Mouse (Mus musculus) lung, postnatal 10 days (tissue): ENCODE results near the gene Gal3st1.
"Not testable (repeated sequence)": the region's sequence is repeated elsewhere in the genome, so short reads cannot be mapped to it uniquely, and the experiment has no call there.

ENCODE experiments used
- DNase-seq: peaks from one replicate; pipeline ENCODE4 v3.0.0; 2021

Gal3st1 gene

DNA sequence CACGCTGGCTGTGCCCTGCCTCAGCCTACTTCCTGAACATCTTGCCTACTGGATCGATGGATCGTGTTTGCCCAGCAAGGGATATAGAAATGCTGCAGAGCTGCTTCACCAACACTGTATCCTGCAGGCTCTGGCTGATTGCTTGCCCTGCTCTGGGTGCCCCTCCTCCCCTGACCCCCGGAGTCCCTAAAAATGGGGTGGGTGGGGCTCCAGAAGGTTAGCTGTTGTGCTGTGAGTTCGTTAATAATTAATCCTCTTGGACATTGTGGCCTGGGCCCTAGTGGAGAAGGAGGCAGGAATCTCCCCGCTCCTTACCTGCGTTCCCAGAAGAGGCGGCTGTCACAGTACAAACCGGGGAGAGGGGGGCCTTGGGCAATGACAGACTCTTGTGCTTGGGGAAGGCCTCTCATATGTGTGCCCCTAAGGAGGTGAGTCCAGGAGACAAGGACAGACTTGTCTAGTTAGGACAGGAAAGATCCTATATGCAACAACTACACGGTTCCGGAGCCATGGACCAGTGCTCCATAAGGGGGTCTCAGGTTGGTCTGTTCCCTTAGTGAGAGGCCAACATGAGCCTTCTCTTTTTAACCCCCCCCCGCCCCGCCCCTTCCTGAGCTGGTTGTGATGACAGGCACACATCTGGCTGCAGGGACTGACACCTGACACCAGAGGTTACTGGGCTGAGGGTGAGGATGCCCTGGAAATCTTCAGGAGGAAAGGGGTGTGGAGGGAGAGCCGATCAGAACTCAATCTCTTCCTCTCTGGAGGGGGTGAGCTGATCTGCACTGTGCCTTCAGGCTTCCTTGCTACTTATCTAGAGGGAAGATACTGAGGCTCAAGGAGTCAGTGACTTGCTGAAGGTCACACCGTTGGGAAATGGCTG is 668 bp downstream of the Gal3st1 start:
- DNase-seq, result peak; percentile 32

DNA sequence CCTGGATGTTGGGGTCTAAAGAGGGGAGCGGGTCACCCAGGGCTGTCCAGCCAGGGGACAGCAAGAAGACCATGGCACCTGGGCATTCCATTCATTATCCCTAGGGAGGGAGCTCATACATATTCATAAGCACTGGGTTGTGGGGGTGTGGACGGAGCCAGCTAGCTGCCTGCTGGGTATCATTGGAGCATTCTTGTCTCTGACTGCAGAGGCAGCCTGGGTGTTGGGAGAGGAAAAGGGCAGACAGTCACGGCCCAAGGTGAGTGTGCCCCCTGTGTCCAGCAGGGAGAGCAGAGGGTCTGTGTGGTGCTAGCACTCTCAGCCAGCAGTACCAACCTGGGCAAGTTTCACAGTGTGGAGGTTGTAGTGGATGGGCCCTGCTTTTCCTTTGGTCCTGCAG is 6.3 kb downstream of the Gal3st1 start:
- DNase-seq, result no peak

DNA sequence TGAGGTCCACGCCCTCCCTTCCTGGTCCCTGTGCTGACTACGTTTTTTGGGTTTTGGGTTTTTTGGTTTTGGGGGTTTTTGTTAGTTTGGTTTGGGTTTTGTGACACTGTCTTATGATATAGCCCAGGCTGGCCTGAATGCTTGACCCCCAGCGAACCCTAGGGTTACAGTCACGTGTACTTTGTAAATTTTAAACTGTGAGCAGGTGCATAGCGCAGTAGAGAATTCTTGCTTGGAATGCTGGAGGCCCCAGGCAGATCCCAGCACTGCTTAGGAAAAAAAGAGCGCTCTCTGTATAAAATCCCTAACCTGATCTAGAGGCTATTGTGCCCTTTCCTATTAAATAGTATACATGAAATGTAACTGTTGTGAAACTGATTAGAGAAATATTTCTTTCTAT is 9.7 kb downstream of the Gal3st1 start:
- DNase-seq, result no peak

DNA sequence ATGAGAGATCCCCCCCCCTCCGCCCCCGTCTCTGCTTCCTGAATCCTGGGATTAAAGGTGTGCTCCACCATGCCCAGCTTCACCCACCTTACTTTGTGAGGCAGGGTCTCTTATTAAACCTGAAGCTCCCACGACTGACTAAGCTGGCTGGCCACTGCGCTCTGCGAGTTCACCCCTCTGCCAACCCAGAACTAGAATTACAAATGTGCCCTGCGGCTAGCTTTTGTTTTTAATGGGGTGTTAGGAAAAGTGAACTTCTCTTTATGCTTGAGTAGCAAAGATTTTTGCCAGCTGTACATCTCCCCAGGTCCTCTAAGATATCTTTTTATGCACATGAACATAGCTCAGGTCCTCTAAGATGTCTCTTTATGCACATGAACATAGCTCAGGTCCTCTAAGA is 10.5 kb downstream of the Gal3st1 start:
- DNase-seq, result no peak

DNA sequence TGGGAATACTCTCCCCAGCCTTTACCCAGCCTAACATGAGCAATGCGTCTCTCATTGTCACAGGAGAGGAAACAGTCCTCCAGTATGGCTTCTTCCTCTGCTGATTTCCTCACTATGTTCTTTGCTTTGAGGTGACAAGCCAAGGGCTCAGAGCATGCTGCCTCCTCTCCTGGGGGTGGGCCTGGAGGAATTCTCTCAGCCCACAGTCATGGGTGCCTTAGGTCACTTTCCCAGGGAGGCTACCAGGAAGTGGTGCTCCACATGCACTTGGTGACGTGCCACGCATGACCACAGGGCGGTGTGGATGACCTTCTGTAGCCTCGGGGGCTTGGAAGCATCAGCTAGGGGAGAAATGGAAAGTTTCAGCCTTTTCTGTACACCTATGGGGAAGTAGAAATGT is 12.1 kb downstream of the Gal3st1 start:
- no peak for DNase-seq

DNA sequence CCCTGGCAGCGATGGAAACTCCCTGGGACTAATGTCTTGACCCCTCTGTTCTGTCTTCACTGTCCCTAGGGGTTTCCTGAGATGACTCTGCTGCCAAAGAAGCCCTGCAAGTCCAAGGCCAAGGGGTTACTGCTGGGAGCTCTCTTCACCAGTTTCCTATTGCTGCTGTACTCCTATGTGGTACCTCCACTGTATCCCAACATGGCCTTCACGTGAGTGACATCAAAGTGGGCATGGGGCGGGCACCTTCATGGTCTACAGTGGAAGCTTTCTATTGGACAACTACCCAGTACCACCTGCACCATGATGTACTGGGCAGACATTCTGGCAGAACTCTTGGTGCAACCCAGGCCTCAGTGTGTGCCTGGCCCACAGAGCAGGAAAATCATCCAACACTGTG is 13.4 kb downstream of the Gal3st1 start:
- no peak for DNase-seq

DNA sequence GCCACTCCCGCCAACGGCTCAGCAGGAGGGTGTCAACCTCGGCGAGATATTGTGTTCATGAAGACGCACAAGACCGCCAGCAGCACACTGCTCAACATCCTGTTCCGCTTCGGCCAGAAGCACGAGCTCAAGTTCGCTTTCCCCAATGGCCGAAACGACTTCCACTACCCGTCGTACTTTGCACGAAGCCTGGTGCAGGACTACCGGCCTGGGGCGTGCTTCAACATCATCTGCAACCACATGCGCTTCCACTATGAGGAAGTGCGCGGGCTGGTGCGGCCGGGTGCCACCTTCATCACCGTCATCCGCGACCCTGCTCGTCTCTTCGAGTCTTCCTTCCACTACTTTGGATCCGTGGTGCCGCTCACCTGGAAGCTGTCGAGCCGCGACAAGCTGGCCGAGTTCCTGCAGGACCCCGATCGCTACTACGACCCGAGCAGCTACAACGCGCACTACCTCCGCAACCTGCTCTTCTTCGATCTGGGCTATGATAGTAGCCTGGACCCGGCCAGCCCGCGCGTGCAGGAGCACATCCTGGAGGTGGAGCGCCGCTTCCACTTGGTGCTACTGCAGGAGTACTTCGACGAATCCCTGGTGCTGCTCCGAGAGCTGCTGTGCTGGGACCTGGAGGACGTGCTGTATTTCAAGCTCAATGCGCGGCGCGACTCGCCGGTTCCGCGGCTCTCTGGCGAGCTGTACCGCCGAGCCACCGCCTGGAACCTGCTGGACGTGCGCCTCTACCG is 14.7 kb downstream of the Gal3st1 start:
- DNase-seq, result peak; percentile 9

DNA sequence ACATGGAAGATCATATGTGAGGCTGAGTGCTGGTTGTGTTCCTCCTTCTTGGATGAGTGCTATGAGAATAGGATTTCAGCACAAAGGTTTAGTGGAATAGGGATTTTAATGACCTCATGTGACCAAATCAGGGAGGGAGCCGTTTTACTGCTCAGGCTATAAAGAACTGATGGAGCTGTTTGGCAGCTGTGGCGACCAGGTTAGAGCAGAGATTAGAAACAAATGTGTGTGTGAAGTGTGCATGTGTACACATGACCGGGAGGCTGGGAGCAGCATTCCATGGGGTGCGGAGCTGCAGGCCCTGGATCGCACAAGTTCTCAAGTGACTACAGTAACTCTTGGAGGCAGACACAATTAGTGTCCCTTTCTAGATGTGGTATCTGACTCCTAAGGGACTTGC is 16.1 kb downstream of the Gal3st1 start:
- no peak for DNase-seq

DNA sequence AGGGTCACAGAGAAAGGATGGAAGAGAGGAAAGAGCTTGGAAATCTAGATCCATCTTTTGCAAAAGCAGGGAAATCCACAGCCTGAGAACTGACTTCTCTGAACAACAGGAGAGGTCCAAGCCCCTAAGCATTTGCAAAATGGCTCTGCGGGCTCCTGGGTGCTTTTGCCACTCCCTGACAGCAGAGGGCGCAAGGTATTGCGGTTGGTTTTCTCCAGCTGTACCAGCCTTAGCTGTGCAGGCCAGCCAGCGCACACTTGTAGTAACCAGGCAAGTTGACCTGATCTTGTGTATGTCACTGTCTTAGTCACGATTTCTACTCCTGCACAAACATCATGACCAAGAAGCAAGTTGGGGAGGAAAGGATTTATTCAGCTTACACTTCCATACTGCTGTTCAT is 18.2 kb downstream of the Gal3st1 start:
- peak; percentile 80 for DNase-seq

DNA sequence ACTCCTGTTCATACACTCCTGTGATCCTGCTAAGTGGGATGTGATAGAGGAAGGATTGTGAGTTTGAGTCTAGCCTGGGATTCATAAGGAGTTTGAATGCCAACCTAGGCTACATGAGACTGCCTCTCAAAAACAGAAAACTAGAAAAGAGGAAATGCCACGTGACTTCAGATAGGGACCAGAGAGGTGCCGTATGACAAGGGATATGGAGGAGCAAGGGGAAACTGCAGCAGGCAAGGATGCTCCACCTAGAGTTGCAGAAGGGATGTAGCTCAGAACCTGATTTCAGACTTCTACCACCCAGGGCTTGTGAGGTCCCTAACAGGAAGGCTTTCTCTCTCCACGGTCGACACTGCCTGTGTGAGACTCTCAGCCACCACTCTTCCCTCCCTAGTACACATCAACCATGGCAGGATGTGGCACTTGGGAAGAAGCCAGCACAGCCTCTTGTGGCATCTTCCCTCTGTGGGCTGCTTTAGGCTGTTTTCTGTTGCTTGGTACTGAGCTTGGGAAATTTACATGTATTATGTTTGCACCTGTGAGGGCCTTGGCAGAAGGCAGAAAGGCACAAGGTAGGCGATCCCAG is 21.9 kb downstream of the Gal3st1 start:
- DNase-seq, result no peak

DNA sequence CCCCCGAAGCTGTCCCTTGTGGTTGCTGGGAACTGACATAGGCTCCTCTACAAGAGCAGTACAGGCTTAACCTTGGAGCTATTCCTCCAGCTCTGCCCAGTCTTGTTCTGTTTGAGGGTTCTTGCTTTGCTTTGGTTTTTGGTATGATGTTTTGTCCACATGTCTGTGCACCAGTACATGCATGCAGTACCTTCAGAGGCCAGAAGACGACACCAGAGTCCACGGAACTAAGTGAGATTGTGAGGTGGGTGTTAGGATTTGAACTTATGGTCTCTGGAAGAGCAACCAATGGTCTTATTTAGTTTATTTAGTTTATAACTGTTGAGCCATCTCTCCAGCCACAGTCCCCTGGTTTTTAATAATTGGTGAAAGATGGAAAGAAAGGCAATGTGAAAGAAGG is 23.0 kb downstream of the Gal3st1 start:
- DNase-seq, result no peak

DNA sequence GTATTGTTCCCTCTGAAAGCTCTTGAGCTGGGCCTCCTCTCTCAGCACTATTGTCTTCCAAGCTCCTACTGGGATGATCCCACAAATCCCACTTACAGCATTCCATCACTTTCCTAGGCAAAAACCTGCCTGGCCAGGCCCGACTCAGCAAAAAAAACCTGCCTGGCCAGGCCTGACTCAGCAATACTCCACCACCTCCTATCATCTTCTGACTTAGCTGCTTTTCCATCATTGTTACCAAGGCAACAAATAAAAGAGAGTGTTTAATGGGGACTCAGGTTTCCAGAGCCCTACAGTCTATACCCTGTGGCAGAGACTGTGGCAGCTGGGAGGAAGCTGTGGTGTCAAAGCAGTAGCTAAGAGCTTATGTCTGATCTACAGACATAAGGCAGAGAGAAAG is 29.2 kb downstream of the Gal3st1 start:
- DNase-seq, result no peak

DNA sequence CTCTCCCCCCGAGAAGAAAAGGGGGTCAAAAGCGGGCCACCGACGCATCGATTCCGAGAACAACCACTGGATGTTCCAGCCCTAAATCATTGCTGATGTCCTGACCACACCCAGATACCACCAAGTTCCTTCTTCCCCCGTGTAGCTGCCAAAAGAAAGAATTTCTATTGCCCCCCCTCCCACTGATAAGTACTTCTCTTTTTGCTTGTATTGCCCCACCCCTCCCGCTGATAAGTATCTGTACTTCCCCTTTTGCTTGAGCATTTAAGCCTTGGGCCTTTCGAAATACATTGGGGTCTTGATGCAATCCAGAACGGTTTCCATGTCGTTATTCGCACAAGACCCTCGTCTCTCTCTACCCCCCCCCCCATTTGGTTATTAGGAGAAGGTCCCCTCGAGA is 32.4 kb downstream of the Gal3st1 start:
- not testable (repeated sequence) for DNase-seq

DNA sequence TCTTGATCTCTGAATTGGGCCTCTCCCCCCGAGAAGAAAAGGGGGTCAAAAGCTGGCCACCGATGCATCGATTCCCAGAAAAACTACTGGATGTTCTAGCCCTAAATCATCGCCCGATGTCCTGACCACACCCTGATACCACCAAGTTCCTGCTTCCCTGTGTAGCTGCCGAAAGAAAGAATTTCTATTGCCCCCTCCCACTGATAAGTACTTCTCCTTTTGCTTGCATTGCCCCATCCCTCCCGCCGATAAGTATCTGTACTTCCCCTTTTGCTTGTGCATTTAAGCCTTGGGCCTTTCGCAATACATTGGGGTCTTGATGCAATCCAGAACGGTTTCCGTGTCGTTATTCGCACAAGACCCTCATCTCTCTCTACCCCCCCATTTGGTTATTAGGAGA is 38.7 kb downstream of the Gal3st1 start:
- DNase-seq, result not testable (repeated sequence)

DNA sequence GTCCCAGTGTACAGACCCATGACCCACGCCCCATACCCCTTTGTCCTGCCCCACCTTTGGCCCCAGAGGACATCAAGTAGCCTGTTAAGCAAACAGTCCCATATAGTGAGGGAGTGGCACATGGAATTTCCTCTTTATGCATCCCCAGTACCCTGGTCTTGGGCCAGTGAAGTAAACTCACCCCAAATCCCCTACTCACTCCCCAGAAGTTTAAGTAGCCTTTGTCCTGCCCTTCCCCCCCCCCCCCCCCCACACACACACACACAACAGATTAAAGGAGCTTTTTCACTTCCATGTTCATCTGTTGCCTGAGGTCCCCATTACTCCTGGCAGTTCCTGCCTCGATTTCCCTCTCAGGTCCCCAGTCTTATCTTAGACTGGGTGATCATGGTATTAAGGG is 39.9 kb downstream of the Gal3st1 start:
- DNase-seq, result no peak

DNA sequence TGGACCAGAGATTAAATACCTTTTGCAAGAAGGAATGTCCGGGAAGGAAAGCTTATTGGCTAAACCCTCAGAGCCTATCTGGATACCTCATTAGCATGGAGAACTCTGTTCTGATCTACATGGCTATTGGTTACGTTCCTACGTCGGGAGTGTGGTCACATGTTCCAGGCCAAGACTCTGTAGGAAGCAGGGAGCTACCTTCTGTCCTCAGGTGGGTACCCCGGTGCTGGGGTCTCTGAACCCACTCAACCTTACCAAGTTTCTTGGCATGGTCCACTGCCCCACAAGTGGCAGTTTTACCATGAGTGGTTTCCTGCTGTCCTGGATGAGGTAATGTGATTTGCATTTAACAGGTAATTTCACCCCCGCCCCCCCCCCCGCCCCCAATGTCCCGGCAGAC is 43.6 kb downstream of the Gal3st1 start:
- DNase-seq, result no peak

DNA sequence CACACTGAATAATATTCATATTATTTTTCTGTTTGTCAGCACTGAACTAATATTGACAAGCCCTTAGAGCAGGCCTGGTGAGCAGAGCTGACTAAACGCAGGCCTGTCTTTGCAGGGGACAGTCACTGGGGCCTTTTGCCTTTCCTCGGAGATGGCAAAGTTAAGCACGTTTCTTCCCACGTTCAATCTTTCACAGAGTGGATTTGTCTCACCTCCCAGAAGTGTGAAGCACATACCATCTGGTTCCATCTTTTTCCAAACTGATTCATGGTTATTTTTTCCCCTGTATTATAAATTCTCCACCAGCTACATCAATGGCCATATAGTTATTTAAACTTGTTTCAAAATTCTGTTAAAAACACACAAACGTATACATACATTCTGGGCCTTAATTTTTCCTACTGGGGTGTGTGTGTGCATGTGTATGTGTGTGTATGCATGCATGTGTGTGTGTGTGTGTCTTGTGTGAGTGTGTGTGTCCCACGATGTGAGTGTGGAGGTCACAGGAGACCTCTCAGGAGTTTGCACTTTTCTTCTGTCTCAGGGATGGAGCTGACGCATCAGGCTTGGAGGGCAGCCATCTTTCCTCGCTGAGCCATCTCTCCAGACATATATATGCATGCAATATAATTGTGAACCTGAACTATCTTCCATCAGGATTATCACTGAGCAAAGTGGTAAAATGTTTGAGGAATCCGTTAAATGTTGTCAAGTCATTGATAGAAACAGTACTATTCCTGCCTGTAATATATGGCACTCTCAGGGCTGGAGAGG is 44.3 kb downstream of the Gal3st1 start:
- DNase-seq, result no peak

DNA sequence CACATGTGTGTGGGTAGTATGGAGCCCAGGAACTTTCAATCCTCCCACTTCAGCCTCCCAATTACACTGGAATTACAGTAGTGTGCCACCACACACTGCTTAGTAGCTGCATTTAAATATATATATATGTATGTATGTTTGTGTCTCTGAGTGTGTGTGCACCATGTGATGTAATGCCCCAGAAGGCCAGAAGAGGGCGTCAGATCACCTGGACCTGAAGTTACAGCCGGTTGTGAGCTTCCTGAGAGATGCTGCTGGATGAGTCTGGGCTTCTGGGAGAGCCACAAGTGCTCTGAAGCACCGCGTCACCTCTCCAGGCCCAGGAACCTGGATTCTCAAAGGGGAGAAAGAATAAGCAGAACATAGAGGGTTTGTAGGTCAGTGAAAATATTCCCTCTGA is 45.9 kb downstream of the Gal3st1 start:
- no peak for DNase-seq

DNA sequence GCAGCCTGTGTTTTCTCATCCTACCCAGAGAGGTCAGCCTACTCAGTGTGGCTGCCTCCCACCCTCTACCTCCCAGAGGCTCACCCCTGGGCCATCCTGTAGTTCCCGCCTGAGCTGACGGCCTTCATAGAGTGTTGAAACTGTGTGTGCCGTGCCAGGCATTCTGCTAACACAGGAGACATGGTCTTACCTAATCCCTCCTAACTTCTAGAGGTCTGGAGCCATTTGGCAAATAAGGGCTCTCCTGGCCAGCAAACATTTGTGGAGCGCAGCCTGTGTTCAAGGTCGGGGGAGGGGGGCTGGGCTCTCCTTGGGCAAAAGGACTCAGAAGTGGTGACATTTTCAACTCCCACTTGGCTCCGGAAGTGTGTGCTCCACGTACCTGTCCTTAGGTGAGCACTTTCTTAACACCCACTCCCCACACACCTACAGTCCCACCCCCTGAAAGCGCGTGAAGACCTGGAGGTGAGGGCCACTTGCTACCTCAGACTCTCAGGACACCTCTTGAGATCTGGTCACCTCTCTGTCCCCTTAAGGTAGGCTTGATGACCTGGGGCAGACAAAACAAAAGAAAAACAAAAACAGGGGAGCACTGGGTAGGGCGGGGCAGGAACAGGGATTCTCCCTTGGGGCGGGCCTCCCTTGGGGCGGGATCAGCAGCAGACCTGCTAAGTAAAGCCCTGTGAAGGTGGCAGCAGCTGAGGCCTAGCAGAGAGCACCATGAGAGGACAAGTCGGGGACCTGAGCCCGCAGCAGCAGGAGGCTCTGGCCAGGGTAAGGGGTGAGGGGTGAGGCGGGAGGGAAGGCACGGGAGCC is 47.9 kb downstream of the Gal3st1 start, which contains the start of gene Sec14l4:
Gene Sec14l4 (plus strand): TSS at position 337 of the 816 bp plus-strand sequence.
- peak; percentile 69 for DNase-seq

DNA sequence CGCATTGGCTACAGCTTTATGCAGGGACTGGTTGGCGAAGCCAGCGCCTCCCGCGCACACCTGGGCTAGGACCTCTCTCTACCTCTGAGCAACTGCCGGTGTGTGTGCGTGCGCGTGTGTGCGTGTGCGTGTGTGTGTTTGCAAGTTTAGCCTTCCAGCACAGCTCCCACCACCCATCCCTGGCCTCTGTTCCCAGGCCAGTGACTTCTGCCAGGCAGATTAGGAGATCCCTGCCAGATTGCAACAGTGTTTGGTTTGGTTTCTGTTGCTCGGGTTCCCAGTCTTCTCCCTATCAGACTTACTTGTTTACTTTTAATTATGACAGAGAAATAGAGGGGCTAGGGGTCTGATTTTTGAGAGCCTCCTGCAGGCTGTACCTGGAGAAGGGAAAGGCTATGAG is 48.5 kb downstream of the Gal3st1 start:
- DNase-seq, result peak; percentile 27

DNA sequence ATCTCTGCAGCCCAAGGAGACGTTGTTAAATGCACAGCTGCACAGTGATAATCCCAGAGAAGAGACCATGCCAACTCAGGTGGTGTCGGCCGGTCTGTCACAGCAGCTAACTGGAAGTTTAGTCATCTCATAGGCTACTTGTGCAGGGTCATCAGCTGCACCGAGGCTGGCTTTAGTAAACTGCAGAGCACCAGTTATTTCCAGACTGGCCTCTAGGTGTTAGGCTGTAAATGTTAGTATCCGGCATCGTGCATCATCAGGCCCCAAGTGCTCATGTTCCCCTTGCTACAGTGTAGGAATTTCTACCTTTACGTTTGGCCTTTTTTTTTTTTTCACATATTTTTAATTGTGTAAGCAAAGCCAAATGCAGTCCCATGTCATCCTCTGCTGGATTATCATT is 50.0 kb downstream of the Gal3st1 start:
- DNase-seq, result no peak

DNA sequence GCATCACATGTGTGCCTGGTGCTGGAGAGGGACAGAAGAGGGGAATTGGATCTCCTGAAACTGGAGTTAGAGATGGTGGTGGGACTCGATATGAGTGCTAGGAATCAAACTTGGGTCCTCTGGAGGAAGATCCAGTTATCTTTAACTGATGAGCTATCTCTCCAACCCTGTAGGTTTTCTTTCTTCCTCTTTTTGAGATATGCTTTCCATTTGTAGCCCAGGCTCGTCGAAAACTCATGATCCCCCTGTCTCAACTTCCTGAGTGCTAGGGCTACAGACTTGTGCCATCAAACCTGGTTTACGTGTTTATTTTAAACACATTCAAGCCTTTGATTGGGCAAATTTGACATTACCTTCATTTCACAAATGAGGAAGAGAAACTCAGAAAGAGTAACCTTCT is 50.7 kb downstream of the Gal3st1 start:
- DNase-seq, result no peak
